Mouse (Mus musculus): Measurements from ENCODE around the gene Hipk4. TPM values are rescaled to one million over a fixed set of nuclear protein-coding genes. Genes with fewer than 3 reads are reported as not detected.

Hipk4 gene
- polyA plus RNA-seq, 1 experiment from 2014 or later: 0.67 TPM

DNA sequence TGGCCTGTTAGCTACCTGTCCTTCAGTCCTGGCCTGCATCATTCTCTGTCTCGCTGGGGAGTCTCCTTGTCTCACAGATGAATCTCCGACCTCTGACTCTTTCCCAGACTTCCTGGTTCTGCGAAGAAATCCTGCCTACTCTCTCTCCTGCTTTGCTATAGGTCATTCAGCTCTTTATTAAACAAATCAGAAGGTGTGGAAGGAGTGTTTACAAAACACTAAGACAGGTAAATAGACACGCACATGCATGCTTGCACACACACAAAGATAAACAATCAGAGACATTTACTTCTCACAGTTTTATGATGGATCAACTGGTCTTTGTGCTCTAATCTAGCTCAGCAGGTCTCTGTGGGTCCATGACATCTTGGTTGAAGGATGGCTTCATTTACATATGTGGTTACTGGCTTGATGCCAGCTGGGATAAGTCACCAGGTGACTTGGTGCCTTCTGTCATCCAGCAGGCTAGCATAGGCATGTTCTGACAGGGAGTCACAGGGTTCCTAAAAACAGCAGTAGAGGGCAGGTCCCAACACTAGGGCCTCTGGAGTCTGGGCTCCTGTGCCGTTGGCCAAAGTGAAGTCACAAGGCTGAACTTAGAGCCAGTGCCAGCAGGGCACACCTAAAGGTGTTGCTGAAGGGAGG, 46.6 kb downstream of the Hipk4 start:
- Histone ChIP-seq H3K27ac (ENCODE audit: low read length) (no peak overlapping the region), H3K4me1 (replicated peaks; ENCODE audit: control insufficient read depth, insufficient read depth, low read length) (no peaks in the 10 kb centered on the region), H3K4me2 (ENCODE audit: low read length) (no peak overlapping the region), H3K36me3 (ENCODE audit: control insufficient read depth, insufficient read depth) (peaks cover 38% of the 10 kb centered on the region), H3K9me3 (ENCODE audit: control insufficient read depth, low read length) (no peaks in the 10 kb centered on the region), H3K4me3 (replicated peaks; ENCODE audit: low read length) (no peak overlapping the region), H3K9ac (replicated peaks; ENCODE audit: low read depth, low read length) (no peak overlapping the region), H3K27me3 (replicated peaks; ENCODE audit: control insufficient read depth, insufficient read depth, low read length) (no peaks in the 10 kb centered on the region)
- WGBS: 89% methylated on average over 5 of the region's 5 CpGs
- ATAC-seq: no peak

DNA sequence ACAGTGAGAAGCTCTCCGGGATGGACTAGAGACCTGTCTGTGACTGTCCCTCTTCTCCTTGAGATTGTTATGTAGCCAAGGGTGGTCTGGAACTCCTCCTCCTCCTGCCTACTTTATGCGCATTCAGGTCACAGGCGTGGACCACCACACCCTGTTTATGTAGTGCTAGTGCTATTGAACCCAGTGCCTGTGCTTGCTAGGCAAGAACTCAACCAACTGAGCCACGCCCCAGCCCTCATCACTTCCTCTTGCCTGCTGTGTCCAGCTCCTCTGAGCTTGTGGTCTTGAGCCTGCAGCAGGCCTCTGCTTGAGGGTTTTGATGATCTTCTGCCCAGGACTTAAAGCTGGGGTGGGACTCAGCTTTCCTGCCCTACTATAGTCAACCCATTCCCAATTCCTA, 49.1 kb downstream of the Hipk4 start:
- Histone ChIP-seq H3K9me3 (ENCODE audit: control insufficient read depth, low read length) (no peaks in the 10 kb centered on the region), H3K4me1 (replicated peaks; ENCODE audit: control insufficient read depth, insufficient read depth, low read length) (no peaks in the 10 kb centered on the region), H3K27ac (ENCODE audit: low read length) (no peak overlapping the region), H3K4me2 (ENCODE audit: low read length) (no peak overlapping the region), H3K9ac (replicated peaks; ENCODE audit: low read depth, low read length) (no peak overlapping the region), H3K4me3 (replicated peaks; ENCODE audit: low read length) (no peak overlapping the region), H3K27me3 (replicated peaks; ENCODE audit: control insufficient read depth, insufficient read depth, low read length) (no peaks in the 10 kb centered on the region), H3K36me3 (ENCODE audit: control insufficient read depth, insufficient read depth) (peaks cover 29% of the 10 kb centered on the region)
- 99% methylated on average over 4 of the region's 4 CpGs for WGBS
- ATAC-seq: no peak

GRCm38 (mm10) chr7:27574124-27574880, 51.2 kb downstream of the Hipk4 start:
- no peak for ATAC-seq
- no peaks in the 10 kb centered on the region for H3K9me3 ChIP-seq (ENCODE audit: control insufficient read depth, low read length)
- no peak overlapping the region for H3K27ac ChIP-seq (ENCODE audit: low read length)
- no peak overlapping the region for H3K9ac ChIP-seq (replicated peaks; ENCODE audit: low read depth, low read length)
- H3K4me2 ChIP-seq (ENCODE audit: low read length): no peak overlapping the region
- no peak overlapping the region for H3K4me3 ChIP-seq (replicated peaks; ENCODE audit: low read length)
- 92% methylated on average over 14 of the region's 14 CpGs for WGBS
- no peaks in the 10 kb centered on the region for H3K27me3 ChIP-seq (replicated peaks; ENCODE audit: control insufficient read depth, insufficient read depth, low read length)
- no peaks in the 10 kb centered on the region for H3K4me1 ChIP-seq (replicated peaks; ENCODE audit: control insufficient read depth, insufficient read depth, low read length)
- peaks cover 25% of the 10 kb centered on the region for H3K36me3 ChIP-seq (ENCODE audit: control insufficient read depth, insufficient read depth)

DNA sequence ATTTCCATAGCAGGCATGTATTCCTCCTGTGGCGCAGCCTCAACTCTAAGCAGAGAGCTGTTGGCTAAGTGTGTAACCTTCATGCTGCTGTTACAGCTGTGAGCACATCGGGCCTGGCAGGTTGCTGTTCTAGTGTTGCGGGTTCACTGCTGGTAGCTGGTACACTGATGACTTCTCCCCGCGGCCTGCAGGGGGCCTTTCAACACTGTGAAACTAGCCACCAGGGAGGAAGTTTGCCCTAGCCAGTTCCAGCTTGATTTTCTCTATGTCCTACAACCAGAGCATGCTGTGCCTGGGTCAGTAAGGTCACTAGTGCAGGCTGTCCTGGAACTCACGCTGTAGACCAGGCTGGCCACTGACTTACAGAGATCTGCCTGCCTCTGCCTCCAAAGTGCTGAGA, 53.8 kb downstream of the Hipk4 start:
- no peaks in the 10 kb centered on the region for H3K9me3 ChIP-seq (ENCODE audit: control insufficient read depth, low read length)
- no peak overlapping the region for H3K9ac ChIP-seq (replicated peaks; ENCODE audit: low read depth, low read length)
- no peaks in the 10 kb centered on the region for H3K4me1 ChIP-seq (replicated peaks; ENCODE audit: control insufficient read depth, insufficient read depth, low read length)
- no peaks in the 10 kb centered on the region for H3K27me3 ChIP-seq (replicated peaks; ENCODE audit: control insufficient read depth, insufficient read depth, low read length)
- H3K27ac ChIP-seq (ENCODE audit: low read length): no peak overlapping the region
- 66% methylated on average over 6 of the region's 6 CpGs for WGBS
- ATAC-seq: no peak
- H3K4me3 ChIP-seq (replicated peaks; ENCODE audit: low read length): no peak overlapping the region
- peaks cover 34% of the 10 kb centered on the region for H3K36me3 ChIP-seq (ENCODE audit: control insufficient read depth, insufficient read depth)
- no peak overlapping the region for H3K4me2 ChIP-seq (ENCODE audit: low read length)

- whole genome bisulfite sequencing: 96% methylated on average over 6 of the region's 6 CpGs
- Histone ChIP-seq H3K36me3 (ENCODE audit: control insufficient read depth, insufficient read depth) (peaks cover 35% of the 10 kb centered on the region), H3K4me2 (ENCODE audit: low read length) (no peak overlapping the region), H3K9me3 (ENCODE audit: control insufficient read depth, low read length) (no peaks in the 10 kb centered on the region), H3K9ac (replicated peaks; ENCODE audit: low read depth, low read length) (no peak overlapping the region), H3K4me3 (replicated peaks; ENCODE audit: low read length) (no peak overlapping the region), H3K27me3 (replicated peaks; ENCODE audit: control insufficient read depth, insufficient read depth, low read length) (no peaks in the 10 kb centered on the region), H3K27ac (ENCODE audit: low read length) (no peak overlapping the region), H3K4me1 (replicated peaks; ENCODE audit: control insufficient read depth, insufficient read depth, low read length) (no peaks in the 10 kb centered on the region)
- no peak for ATAC-seq
These were observed 54.5 kb downstream of the Hipk4 start for GRCm38 (mm10) chr7:27577589-27577988.

DNA sequence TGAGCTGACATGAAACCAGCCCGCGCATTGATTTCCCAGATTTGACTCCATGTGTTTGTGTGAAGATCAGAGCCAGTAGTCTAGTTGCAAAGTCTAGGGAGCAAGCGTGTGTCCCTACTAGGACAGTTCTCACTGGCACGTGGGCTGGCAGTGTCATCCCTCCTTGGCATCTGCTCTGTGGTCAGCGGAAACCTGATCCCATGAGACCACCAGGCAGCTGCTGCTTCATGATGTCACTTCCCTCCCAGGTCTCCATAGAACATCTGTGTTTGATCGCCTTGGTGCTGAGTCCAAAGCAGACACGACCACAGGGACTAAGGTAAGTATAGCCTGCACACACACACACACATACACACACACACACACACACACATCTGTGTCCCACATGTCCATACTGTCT, 55.4 kb downstream of the Hipk4 start:
- H3K9me3 ChIP-seq (ENCODE audit: control insufficient read depth, low read length): no peaks in the 10 kb centered on the region
- peaks cover 35% of the 10 kb centered on the region for H3K36me3 ChIP-seq (ENCODE audit: control insufficient read depth, insufficient read depth)
- H3K27ac ChIP-seq (ENCODE audit: low read length): no peak overlapping the region
- no peak overlapping the region for H3K9ac ChIP-seq (replicated peaks; ENCODE audit: low read depth, low read length)
- H3K4me2 ChIP-seq (ENCODE audit: low read length): no peak overlapping the region
- 92% methylated on average over 7 of the region's 7 CpGs for WGBS
- H3K4me1 ChIP-seq (replicated peaks; ENCODE audit: control insufficient read depth, insufficient read depth, low read length): no peaks in the 10 kb centered on the region
- no peak for ATAC-seq
- H3K27me3 ChIP-seq (replicated peaks; ENCODE audit: control insufficient read depth, insufficient read depth, low read length): no peaks in the 10 kb centered on the region
- no peak overlapping the region for H3K4me3 ChIP-seq (replicated peaks; ENCODE audit: low read length)

- Histone ChIP-seq H3K4me1 (replicated peaks; ENCODE audit: control insufficient read depth, insufficient read depth, low read length) (no peaks in the 10 kb centered on the region), H3K36me3 (ENCODE audit: control insufficient read depth, insufficient read depth) (peaks cover 35% of the 10 kb centered on the region), H3K9ac (replicated peaks; ENCODE audit: low read depth, low read length) (no peak overlapping the region), H3K4me2 (ENCODE audit: low read length) (no peak overlapping the region), H3K9me3 (ENCODE audit: control insufficient read depth, low read length) (no peaks in the 10 kb centered on the region), H3K27me3 (replicated peaks; ENCODE audit: control insufficient read depth, insufficient read depth, low read length) (no peaks in the 10 kb centered on the region), H3K27ac (ENCODE audit: low read length) (no peak overlapping the region), H3K4me3 (replicated peaks; ENCODE audit: low read length) (no peak overlapping the region)
- ATAC-seq: no peak
- WGBS: 89% methylated on average over 14 of the region's 14 CpGs
These were observed 57.5 kb downstream of the Hipk4 start for GRCm38 (mm10) chr7:27580380-27581174.

Other genes starting within 250 kb of the Hipk4 start
- 13.3 and 18.2 TPM in 2 replicates for gene Ltbp4, start 185.6 kb upstream of the Hipk4 start, polyA plus RNA-seq (2015; fragmentation: Nextera tagmentation; extraction: Ambion mirVana)
- gene Shkbp1, start 167.2 kb upstream of the Hipk4 start, polyA plus RNA-seq (2015; fragmentation: Nextera tagmentation; extraction: Ambion mirVana): 88.1 and 95.5 TPM in 2 replicates
- gene Gm20479, start 165.8 kb upstream of the Hipk4 start, polyA plus RNA-seq (2015; fragmentation: Nextera tagmentation; extraction: Ambion mirVana): not detected in 2 replicates
- gene Sptbn4, start 75.6 kb upstream of the Hipk4 start, polyA plus RNA-seq (2015; fragmentation: Nextera tagmentation; extraction: Ambion mirVana): 2.3 and 2.5 TPM in 2 replicates
- gene Blvrb, start 75.3 kb upstream of the Hipk4 start, polyA plus RNA-seq (2015; fragmentation: Nextera tagmentation; extraction: Ambion mirVana): 14.9 and 16.8 TPM in 2 replicates
- gene Sertad3, start 49.5 kb upstream of the Hipk4 start, polyA plus RNA-seq (2015; fragmentation: Nextera tagmentation; extraction: Ambion mirVana): 11.6 and 14.8 TPM in 2 replicates
- gene Sertad1, start 36.4 kb upstream of the Hipk4 start, polyA plus RNA-seq (2015; fragmentation: Nextera tagmentation; extraction: Ambion mirVana): 6.5 and 7.0 TPM in 2 replicates
- gene Prx, start 23.9 kb upstream of the Hipk4 start, polyA plus RNA-seq (2015; fragmentation: Nextera tagmentation; extraction: Ambion mirVana): 1.1 and 1.3 TPM in 2 replicates
- gene Pld3, start 30.0 kb downstream of the Hipk4 start, polyA plus RNA-seq (2015; fragmentation: Nextera tagmentation; extraction: Ambion mirVana): 109 and 139 TPM in 2 replicates
- gene 2310022A10Rik, start 30.0 kb downstream of the Hipk4 start, polyA plus RNA-seq (2015; fragmentation: Nextera tagmentation; extraction: Ambion mirVana): 39.1 and 40.2 TPM in 2 replicates
- 83.7 and 99.3 TPM in 2 replicates for gene Akt2, start 68.3 kb downstream of the Hipk4 start, polyA plus RNA-seq (2015; fragmentation: Nextera tagmentation; extraction: Ambion mirVana)
- 56.2 and 65.7 TPM in 2 replicates for gene Ttc9b, start 130.6 kb downstream of the Hipk4 start, polyA plus RNA-seq (2015; fragmentation: Nextera tagmentation; extraction: Ambion mirVana)
- gene Map3k10, start 151.3 kb downstream of the Hipk4 start, polyA plus RNA-seq (2015; fragmentation: Nextera tagmentation; extraction: Ambion mirVana): 10.6 and 14.3 TPM in 2 replicates
- gene Zfp607b, start 166.1 kb downstream of the Hipk4 start, polyA plus RNA-seq (2015; fragmentation: Nextera tagmentation; extraction: Ambion mirVana): 13.8 and 14.5 TPM in 2 replicates
- 132 and 133 TPM in 2 replicates for gene Zfp60, start 208.1 kb downstream of the Hipk4 start, polyA plus RNA-seq (2015; fragmentation: Nextera tagmentation; extraction: Ambion mirVana)

Data from forebrain, embryonic 16.5 days (tissue).